Comparison of ENCODE assay signal across 8 mouse cellular contexts in the genomic region with DNA sequence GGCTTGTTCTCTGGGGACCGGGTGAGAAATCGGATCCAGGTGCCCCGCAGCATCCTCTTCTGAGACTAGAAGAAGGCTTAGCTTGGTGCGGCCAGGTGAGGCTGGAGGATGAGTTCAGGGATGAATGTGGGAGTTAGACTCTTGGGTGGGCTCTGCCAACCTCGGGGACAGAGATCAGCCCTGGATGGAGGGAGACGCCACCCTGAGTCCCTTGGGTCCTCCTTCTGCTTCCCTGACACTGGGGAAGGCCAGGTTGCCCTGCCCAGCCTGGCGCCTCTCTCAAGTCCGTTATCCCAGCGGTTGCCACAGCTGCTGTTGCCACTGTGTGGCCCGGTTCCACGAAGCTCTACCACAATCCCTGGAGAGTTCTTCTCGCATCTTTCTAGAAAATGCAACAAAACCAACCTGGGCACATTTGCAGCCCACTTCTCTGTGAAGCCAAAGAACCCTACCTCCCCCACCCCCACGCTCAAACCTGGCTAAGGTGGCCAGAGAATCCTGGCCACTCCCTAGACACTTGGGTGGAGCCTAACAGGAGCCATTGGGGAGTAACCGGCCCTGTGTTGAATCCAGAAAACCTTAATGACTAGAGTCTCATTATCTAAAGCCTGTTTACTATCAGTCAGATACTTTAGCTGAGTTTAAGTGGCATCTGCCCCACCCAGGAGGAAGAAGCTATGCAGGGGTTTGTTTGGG. TPM values are rescaled to one million over a fixed set of nuclear protein-coding genes. Genes with fewer than 3 reads are reported as not detected.
A peak's percentile ranks its signal among the peaks of the same experiment; 100 is the strongest.
DNase-seq lines count a peak whose midpoint lies in the region; ATAC-seq and TF ChIP-seq lines count a peak whose summit lies in the region.

No protein-coding gene starts in this region.

- ATAC-seq in liver, embryonic 13.5 days (ENCODE audit: low read depth): 0 out of 2 replicates have a peak, but pooled peaks have one; percentile 26

- no peak for DNase-seq in cerebellum, adult 2 months
- no peak for DNase-seq in cerebellum, adult 9-11 months
- DNase-seq in spleen, adult 2 months (ENCODE audit: low read depth in 1 of 2, low spot score in 2 of 2): no peak
- DNase-seq in spleen, postnatal 36 days (ENCODE audit: low spot score in 2 of 2): no peak
- DNase-seq in liver, embryonic 13.5 days: no peak
- no peak for DNase-seq in adrenal gland, postnatal 4 days (ENCODE audit: low spot score in 2 of 2)
- DNase-seq in cerebellum, adult 11-12 months: no peak
- DNase-seq in kidney, adult 18-20 months: no peak

- peak overlapping the region; percentile 92 for H3K4me3 ChIP-seq in cerebellum, adult 2 months (replicated peaks; ENCODE audit: insufficient read depth, low read depth, low read length)
- peak overlapping the region; percentile 3; the same call in 1 of the 2 replicates for H3K4me3 ChIP-seq in spleen, adult 2 months (ENCODE audit: extremely low read depth, insufficient read depth, insufficient read length)
- peak overlapping the region; percentile 53 for H3K4me3 ChIP-seq in liver, embryonic 13.5 days (replicated peaks)

- no peak overlapping the region for H3K27ac ChIP-seq in cerebellum, adult 2 months (ENCODE audit: insufficient read depth, low read length)
- no peak overlapping the region for H3K27ac ChIP-seq in spleen, adult 2 months (ENCODE audit: insufficient read depth, low read length)
- no peak overlapping the region for H3K27ac ChIP-seq in liver, embryonic 13.5 days

- H3K36me3 ChIP-seq in spleen, adult 2 months (ENCODE audit: control insufficient read depth, insufficient read depth, low read length): no peaks in the 10 kb centered on the region
- no peaks in the 10 kb centered on the region for H3K36me3 ChIP-seq in liver, embryonic 13.5 days

- no peaks in the 10 kb centered on the region for H3K4me1 ChIP-seq in cerebellum, adult 2 months (ENCODE audit: control insufficient read depth, insufficient read depth, low read length)
- H3K4me1 ChIP-seq in spleen, adult 2 months (ENCODE audit: control insufficient read depth, insufficient read depth, insufficient read length): peaks cover 4% of the 10 kb centered on the region; the same call in 1 of the 2 replicates
- peaks cover 13% of the 10 kb centered on the region for H3K4me1 ChIP-seq in liver, embryonic 13.5 days (replicated peaks)

- H3K9me3 ChIP-seq in liver, embryonic 13.5 days (replicated peaks): no peaks in the 10 kb centered on the region

- H3K27me3 ChIP-seq in cerebellum, adult 2 months (ENCODE audit: control insufficient read depth, insufficient read depth, low read length): no peaks in the 10 kb centered on the region
- peaks cover 5% of the 10 kb centered on the region; the same call in 1 of the 2 replicates for H3K27me3 ChIP-seq in spleen, adult 2 months (ENCODE audit: control insufficient read depth, insufficient read depth, low read length)
- peaks cover 46% of the 10 kb centered on the region for H3K27me3 ChIP-seq in liver, embryonic 13.5 days

- TF ChIP-seq CTCF in cerebellum, adult 2 months (IDR thresholded peaks at IDR 0.05; ENCODE audit: borderline replicate concordance, insufficient read depth, low read depth, low read length): no peak
- TF ChIP-seq CTCF in spleen, adult 2 months (IDR thresholded peaks at IDR 0.05; ENCODE audit: extremely low read depth, insufficient read depth, insufficient read length, insufficient replicate concordance): no peak

- no peak for TF ChIP-seq POLR2A in cerebellum, adult 2 months (IDR thresholded peaks at IDR 0.05; ENCODE audit: borderline replicate concordance, insufficient read depth, low read length)
- no peak for TF ChIP-seq POLR2A in spleen, adult 2 months (IDR thresholded peaks at IDR 0.05; ENCODE audit: low read depth, low read length)

- peak overlapping the region; percentile 28 for H3K9ac ChIP-seq in liver, embryonic 13.5 days

- peak overlapping the region; percentile 66 for H3K4me2 ChIP-seq in liver, embryonic 13.5 days

- WGBS in cerebellum, adult 2 months: 3% methylated on average over 14 of the region's 14 CpGs
- 16% methylated on average over 14 of the region's 14 CpGs for WGBS in spleen, adult 2 months
- 16% methylated on average over 14 of the region's 14 CpGs for WGBS in liver, embryonic 13.5 days (ENCODE audit: insufficient replicate concordance)

RNA-seq across cellular contexts. Expression of a gene that starts 0.5 kb away (rescaled TPM):
- polyA plus RNA-seq in cerebellum, adult 2 months (2012; rRNA removed): 12.2 and 14.5 TPM in 2 replicates
- polyA plus RNA-seq in spleen, adult 2 months (2012; rRNA removed): 0.01 TPM in 1 of 2 replicates, not detected in the other
- polyA plus RNA-seq in liver, embryonic 13.5 days (2015; fragmentation: Nextera tagmentation; extraction: Ambion mirVana): 0.38 and 0.58 TPM in 2 replicates
- total RNA-seq in adrenal gland, postnatal 4 days (2021): under 1 TPM; 0.54 to 0.98 TPM

RNA-seq across cellular contexts. Expression of a gene that starts 41.9 kb away (rescaled TPM):
- polyA plus RNA-seq in cerebellum, adult 2 months (2012; rRNA removed): not detected in 2 replicates
- not detected in 2 replicates for polyA plus RNA-seq in spleen, adult 2 months (2012; rRNA removed)
- polyA plus RNA-seq in liver, embryonic 13.5 days (2015; fragmentation: Nextera tagmentation; extraction: Ambion mirVana): not detected in 2 replicates
- total RNA-seq in adrenal gland, postnatal 4 days (2021): not detected

RNA-seq across cellular contexts. Expression of a gene that starts 57.9 kb away (rescaled TPM):
- 11.9 and 12.8 TPM in 2 replicates for polyA plus RNA-seq in cerebellum, adult 2 months (2012; rRNA removed)
- 1.1 and 1.3 TPM in 2 replicates for polyA plus RNA-seq in spleen, adult 2 months (2012; rRNA removed)
- polyA plus RNA-seq in liver, embryonic 13.5 days (2015; fragmentation: Nextera tagmentation; extraction: Ambion mirVana): 5.5 and 8.3 TPM in 2 replicates
- total RNA-seq in adrenal gland, postnatal 4 days (2021): 10 to 100 TPM; 19.1 to 25.0 TPM

Comparison
In these comparisons a context has a peak if more than half of its experiments do, and no peak if none do; other contexts are left out.
1. H3K4me3 ChIP-seq: peak in every context shown above with its lines; median percentile 92 in cerebellum, adult 2 months; 53 in liver, embryonic 13.5 days; 3 in spleen, adult 2 months.